Mouse (Mus musculus) cerebellum, adult 8-10 months (tissue): ENCODE results near the gene Fam107a.

Experiments used
- DNase-seq: peaks from one replicate; pipeline ENCODE4 v3.0.0; 2022

The Fam107a gene

GRCm38 (mm10) chr14:8255076-8255729 is 62.6 kb downstream of the Fam107a start:
- peak; percentile 36 for DNase-seq

GRCm38 (mm10) chr14:8251330-8251885 is 66.4 kb downstream of the Fam107a start:
- no peak for DNase-seq

- DNase-seq = no peak
Observed at GRCm38 (mm10) chr14:8250141-8250871, 67.5 kb downstream of the Fam107a start.

- no peak for DNase-seq
Observed at GRCm38 (mm10) chr14:8249206-8249605, 68.6 kb downstream of the Fam107a start.

- no peak for DNase-seq
Observed at GRCm38 (mm10) chr14:8246878-8247277, 70.9 kb downstream of the Fam107a start.
